Mouse (Mus musculus) MEL (cell line): ENCODE results near the gene Cpsf4l. TPM values are rescaled to one million over a fixed set of nuclear protein-coding genes. Genes with fewer than 3 reads are reported as not detected.

Source experiments
- DNase-seq: peaks from one replicate; pipeline ENCODE4 v3.0.0; 2011; ENCODE audit warnings: low read depth, low spot score
- H3K27ac ChIP-seq: 2 replicates; pipeline ENCODE4 v1.5.1; 2012; ENCODE audit warnings: low read depth, mild to moderate bottlenecking, control low read depth, low read length, moderate library complexity; ENCODE audit not compliant: control insufficient read depth
- H3K27me3 ChIP-seq, 2 experiments: fragments of 150-350 bp in 1 of 2; sonication (generic) in 1 of 2; 2 replicates each; pipeline ENCODE4 v1.6.1; 2012; ENCODE audit warnings: low read length in 2 of 2, mild to moderate bottlenecking in 2 of 2, improper control_type of control experiment in 1 of 2, moderate library complexity in 1 of 2; ENCODE audit not compliant: insufficient read depth in 2 of 2, control insufficient read depth in 1 of 2
- H3K36me3 ChIP-seq, 2 experiments: 2 replicates each; pipeline ENCODE4 v1.6.1; 2012 to 2014; ENCODE audit warnings: low read length in 2 of 2, improper control_type of control experiment in 1 of 2, inconsistent platforms in 1 of 2, mild to moderate bottlenecking in 1 of 2; ENCODE audit not compliant: insufficient read depth in 2 of 2, control insufficient read depth in 1 of 2
- H3K4me1 ChIP-seq, 2 experiments: fragments of 150-350 bp in 1 of 2; sonication (generic) in 1 of 2; 2 replicates each; pipeline ENCODE4 v1.6.1; 2012; ENCODE audit warnings: low read length in 2 of 2, improper control_type of control experiment in 1 of 2, mild to moderate bottlenecking in 1 of 2; ENCODE audit not compliant: insufficient read depth in 2 of 2, control insufficient read depth in 1 of 2
- H3K4me3 ChIP-seq, 2 experiments: fragments of 150-350 bp in 1 of 2; sonication (generic) in 1 of 2; 2 replicates each; pipeline ENCODE4 v1.5.1; 2012; ENCODE audit warnings: low read depth in 2 of 2, low read length in 2 of 2, mild to moderate bottlenecking in 2 of 2, moderate library complexity in 2 of 2, control low read depth in 1 of 2, improper control_type of control experiment in 1 of 2; ENCODE audit not compliant: control insufficient read depth in 1 of 2, insufficient read depth in 1 of 2
- H3K79me2 ChIP-seq: 2 replicates; pipeline ENCODE4 v1.6.1; 2012; ENCODE audit warnings: mild to moderate bottlenecking, low read length, moderate library complexity; ENCODE audit not compliant: control insufficient read depth, poor library complexity, insufficient read depth
- H3K9ac ChIP-seq: 2 replicates; pipeline ENCODE4 v1.6.1; 2012; ENCODE audit warnings: low read depth, mild to moderate bottlenecking, control low read depth, low read length, moderate library complexity; ENCODE audit not compliant: control insufficient read depth, poor library complexity, severe bottlenecking
- H3K9me3 ChIP-seq: fragments of 150-350 bp; sonication (generic); replicated peaks from 2 replicates; pipeline ENCODE4 v1.6.1; 2012; ENCODE audit warnings: mild to moderate bottlenecking, low read length, improper control_type of control experiment, moderate library complexity; ENCODE audit not compliant: insufficient read depth
- BHLHE40 ChIP-seq: IDR thresholded peaks from 2 replicates; pipeline ENCODE4 v1.6.1; 2012; ENCODE audit warnings: low read depth, mild to moderate bottlenecking, inconsistent platforms, low read length, improper control_type of control experiment, borderline replicate concordance
- CTCF ChIP-seq, 3 experiments: IDR thresholded peaks in 2 of 3; conservative IDR thresholded peaks in 1 of 3; 2 replicates each; pipeline ENCODE4 v1.5.1; 2011 to 2012; ENCODE audit warnings: low read length in 3 of 3, low read depth in 2 of 3, mild to moderate bottlenecking in 2 of 3, improper control_type of control experiment in 1 of 3, inconsistent platforms in 1 of 3, mixed read lengths in 1 of 3, moderate library complexity in 1 of 3; ENCODE audit not compliant: control insufficient read depth in 1 of 3, insufficient read depth in 1 of 3, poor library complexity in 1 of 3, severe bottlenecking in 1 of 3
- HCFC1 ChIP-seq: IDR thresholded peaks from 2 replicates; pipeline ENCODE4 v1.6.1; 2012; ENCODE audit warnings: low read depth, mild to moderate bottlenecking, inconsistent platforms, low read length, improper control_type of control experiment, moderate library complexity
- JUND ChIP-seq: IDR thresholded peaks from 2 replicates; pipeline ENCODE4 v1.6.1; 2011; ENCODE audit warnings: low read depth, mild to moderate bottlenecking, improper control_type of control experiment, low read length
- KAT2A ChIP-seq: conservative IDR thresholded peaks from 2 replicates; pipeline ENCODE4 v1.6.1; 2012; ENCODE audit warnings: low read depth, low read length, improper control_type of control experiment, inconsistent platforms
- MAX ChIP-seq: IDR thresholded peaks from 2 replicates; pipeline ENCODE4 v1.6.1; 2011; ENCODE audit warnings: low read length, improper control_type of control experiment
- MEF2A ChIP-seq: IDR thresholded peaks from 2 replicates; pipeline ENCODE4 v1.6.1; 2014; ENCODE audit warnings: low read depth, mild to moderate bottlenecking, inconsistent platforms, low read length, improper control_type of control experiment; ENCODE audit not compliant: poor library complexity, insufficient replicate concordance, severe bottlenecking; ENCODE audit errors: extremely low read depth
- POLR2AphosphoS2 ChIP-seq: IDR thresholded peaks from 2 replicates; pipeline ENCODE4 v1.6.1; 2011; ENCODE audit warnings: low read length, improper control_type of control experiment
- RAD21 ChIP-seq: IDR thresholded peaks from 2 replicates; pipeline ENCODE4 v1.6.1; 2011; ENCODE audit warnings: mild to moderate bottlenecking, low read depth, low read length, improper control_type of control experiment
- SMC3 ChIP-seq: IDR thresholded peaks from 2 replicates; pipeline ENCODE4 v1.6.1; 2011; ENCODE audit warnings: low read depth, low read length, improper control_type of control experiment
- ZC3H11A ChIP-seq: IDR thresholded peaks from 2 replicates; pipeline ENCODE4 v1.6.1; 2012; ENCODE audit warnings: low read depth, mild to moderate bottlenecking, inconsistent platforms, low read length, improper control_type of control experiment
- ZKSCAN1 ChIP-seq: IDR thresholded peaks from 2 replicates; pipeline ENCODE4 v1.6.1; 2012; ENCODE audit warnings: low read depth, mild to moderate bottlenecking, inconsistent platforms, low read length, improper control_type of control experiment, moderate library complexity
- polyA plus RNA-seq, 2 experiments: library from polyadenylated mRNA; stranded (reverse) in 1 of 2; unstranded in 1 of 2; fragments of >175 nt in 1 of 2; fragments of >200 nt in 1 of 2; gene quantifications; 2 replicates each; pipeline versions ENCODE4 v1.2.1 to v1.2.4; 2012; ENCODE audit warnings: low replicate concordance in 2 of 2, low read depth in 1 of 2; ENCODE audit not compliant: insufficient read length in 2 of 2, insufficient read depth in 1 of 2, missing spikeins in 1 of 2
- total RNA-seq: library from RNA; depleted of rRNA; stranded (reverse); fragments of 300-350 nt; gene quantifications from 2 replicates; pipeline ENCODE4 v1.2.3, GENCODE M21; 2012

Cpsf4l gene
- total and polyA plus RNA-seq, 3 experiments, result 0.70 TPM; not detected in 2

DNA sequence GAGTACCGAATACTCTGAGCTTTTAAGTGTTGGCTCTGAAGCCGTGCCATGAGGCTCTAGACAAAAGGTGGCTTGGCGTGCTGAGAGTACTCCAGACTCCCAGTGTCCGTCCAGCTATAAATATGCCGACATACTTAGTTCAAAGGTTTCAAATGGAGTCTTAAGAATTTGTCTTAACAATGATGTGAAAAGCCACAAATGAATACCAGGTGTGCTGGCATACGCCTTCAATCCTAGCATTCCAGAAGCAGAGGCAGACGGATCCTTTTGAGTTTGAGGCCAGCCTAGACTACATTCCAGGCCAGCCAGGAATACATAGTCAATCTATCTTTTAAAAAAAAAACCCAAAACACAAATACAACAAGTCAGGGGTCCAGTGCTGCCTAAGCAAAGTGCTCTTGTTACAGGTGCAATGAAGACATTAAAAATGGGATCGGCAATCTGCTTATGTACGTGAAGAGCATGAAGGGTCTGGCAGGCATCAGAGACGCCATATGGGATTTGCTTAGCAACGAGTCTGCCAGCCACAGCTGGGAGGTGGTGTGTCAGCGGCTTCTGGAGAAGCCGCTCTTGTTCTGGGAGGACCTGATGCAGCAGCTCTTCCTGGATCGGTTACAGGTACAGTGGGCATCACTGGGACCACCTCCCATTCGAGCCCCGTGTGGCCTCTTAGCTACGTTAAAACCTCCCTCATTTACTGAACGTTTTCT is 55.1 kb downstream of the Cpsf4l start:
- Histone ChIP-seq H3K27me3 (no peaks in the 10 kb centered on the region), H3K79me2 (peaks cover 8% of the 10 kb centered on the region), H3K4me1 (peaks cover 7 to 10% of the 10 kb centered on the region in 2 experiments), H3K36me3 (peaks cover 10 to 12% of the 10 kb centered on the region in 2 experiments; a peak in 3 of 4 replicates), H3K9ac (no peak overlapping the region), H3K27ac (no peak overlapping the region), H3K4me3 (no peak overlapping the region), H3K9me3 (no peaks in the 10 kb centered on the region)
- TF ChIP-seq JUND (no peak), MEF2A (no peak), RAD21 (no peak)
- no peak for DNase-seq

DNA sequence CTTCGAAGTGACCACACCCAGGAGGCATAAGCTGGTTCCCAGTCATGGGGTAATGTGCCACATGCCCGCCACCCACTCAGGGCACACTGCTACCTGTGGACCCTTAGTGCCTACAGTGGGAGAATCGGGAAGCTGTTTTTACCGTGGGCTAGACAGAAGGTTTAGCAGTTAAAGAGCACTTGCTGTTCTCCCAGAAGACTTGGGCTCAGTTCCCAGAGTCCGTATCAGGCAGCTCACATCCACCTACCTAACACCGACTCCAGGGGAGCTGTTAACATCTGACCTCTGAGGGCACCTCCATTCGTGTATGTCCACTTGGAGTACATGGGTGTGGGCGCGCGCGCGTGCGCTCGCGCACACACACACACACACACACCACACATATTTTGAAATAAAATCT is 55.7 kb downstream of the Cpsf4l start:
- DNase-seq, result no peak
- Histone ChIP-seq H3K4me1 (peaks cover 7 to 10% of the 10 kb centered on the region in 2 experiments), H3K27me3 (no peaks in the 10 kb centered on the region), H3K9ac (no peak overlapping the region), H3K79me2 (peaks cover 11% of the 10 kb centered on the region), H3K4me3 (no peak overlapping the region), H3K9me3 (no peaks in the 10 kb centered on the region), H3K36me3 (peaks cover 10 to 12% of the 10 kb centered on the region in 2 experiments; a peak in 3 of 4 replicates), H3K27ac (no peak overlapping the region)
- TF ChIP-seq POLR2AphosphoS2 (no peak), ZC3H11A (no peak), MAX (no peak), KAT2A (no peak), BHLHE40 (no peak)
- TF ChIP-seq, all 39 proteins: peak for 0

DNA sequence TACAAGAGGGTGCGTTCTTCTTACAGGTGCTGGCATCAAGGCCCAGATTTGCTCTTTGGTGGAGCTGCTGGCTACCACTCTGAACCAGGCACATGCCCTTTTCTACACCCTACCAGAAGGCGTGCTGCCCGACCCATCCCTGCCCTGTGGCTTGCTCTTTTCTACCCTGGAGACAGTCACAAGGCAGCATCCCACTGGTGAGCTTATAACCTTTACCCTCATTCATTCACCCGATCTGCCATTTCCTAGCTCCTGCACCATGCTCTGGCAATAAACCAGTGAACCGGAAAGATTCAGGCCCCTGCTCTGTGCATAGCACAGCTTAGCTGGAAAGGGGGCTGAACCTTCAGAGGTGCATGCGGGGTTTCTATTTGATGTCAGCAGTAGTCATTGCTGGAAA is 57.3 kb downstream of the Cpsf4l start:
- Histone ChIP-seq H3K9ac (no peak overlapping the region), H3K27ac (no peak overlapping the region), H3K4me3 (no peak overlapping the region), H3K4me1 (peaks cover 7 to 24% of the 10 kb centered on the region in 2 experiments), H3K36me3 (peaks cover 12 to 18% of the 10 kb centered on the region in 2 experiments; a peak in 3 of 4 replicates), H3K27me3 (no peaks in the 10 kb centered on the region), H3K9me3 (no peaks in the 10 kb centered on the region), H3K79me2 (peaks cover 11% of the 10 kb centered on the region)
- DNase-seq, result no peak
- no peak for TF ChIP-seq BHLHE40
- no peak for TF ChIP-seq RAD21

DNA sequence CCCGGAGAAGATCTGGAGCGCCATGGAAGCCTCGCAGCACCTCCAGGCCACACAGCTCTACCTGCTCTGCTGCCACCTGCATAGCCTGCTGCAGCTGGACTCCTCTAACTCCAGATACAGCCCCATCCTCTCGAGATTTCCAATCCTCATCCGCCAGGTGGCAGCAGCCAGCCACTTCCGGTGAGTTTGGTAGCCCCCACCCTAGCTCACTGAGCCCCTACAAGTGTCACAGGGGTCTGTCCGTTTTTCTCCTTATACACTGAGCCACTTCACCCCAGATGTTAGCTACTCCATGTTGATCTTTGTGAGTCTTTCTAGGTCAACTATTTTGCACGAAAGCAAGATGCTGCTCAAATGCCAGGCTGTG is 57.9 kb downstream of the Cpsf4l start:
- TF ChIP-seq CTCF (IDR thresholded peaks at IDR 0.05 in 2 of 3, conservative IDR thresholded peaks at IDR 0.05 in 1 of 3; ENCODE audit: control insufficient read depth in 1 of 3, insufficient read depth in 1 of 3, low read depth in 2 of 3, low read length in 3 of 3, poor library complexity in 1 of 3, severe bottlenecking in 1 of 3) (peak in 2 of 3 experiments; percentile 18 to 47; a peak in 4 of 6 replicates), HCFC1 (no peak), ZKSCAN1 (no peak), BHLHE40 (no peak), SMC3 (no peak)
- TF ChIP-seq, all 39 proteins: peak for 1
- Histone ChIP-seq H3K4me1 (peaks cover 7 to 24% of the 10 kb centered on the region in 2 experiments), H3K9me3 (no peaks in the 10 kb centered on the region), H3K36me3 (peaks cover 9 to 18% of the 10 kb centered on the region in 2 experiments; a peak in 3 of 4 replicates), H3K4me3 (no peak overlapping the region), H3K27me3 (no peaks in the 10 kb centered on the region), H3K79me2 (peaks cover 11% of the 10 kb centered on the region), H3K9ac (no peak overlapping the region), H3K27ac (no peak overlapping the region)
- DNase-seq, result no peak
